Mouse (Mus musculus) frontal cortex, adult (tissue): ENCODE measurements around the gene Tmtc4.
A peak's percentile ranks its signal among the peaks of the same experiment; 100 is the strongest.

Source experiments
- ATAC-seq: cut with Nextera tagmentation; 2 replicates; pipeline ENCODE4 v1.9.2; 2017; ENCODE audit warnings: mild to moderate bottlenecking, moderate library complexity, mixed read lengths; ENCODE audit not compliant: low TSS enrichment

Tmtc4 gene

DNA sequence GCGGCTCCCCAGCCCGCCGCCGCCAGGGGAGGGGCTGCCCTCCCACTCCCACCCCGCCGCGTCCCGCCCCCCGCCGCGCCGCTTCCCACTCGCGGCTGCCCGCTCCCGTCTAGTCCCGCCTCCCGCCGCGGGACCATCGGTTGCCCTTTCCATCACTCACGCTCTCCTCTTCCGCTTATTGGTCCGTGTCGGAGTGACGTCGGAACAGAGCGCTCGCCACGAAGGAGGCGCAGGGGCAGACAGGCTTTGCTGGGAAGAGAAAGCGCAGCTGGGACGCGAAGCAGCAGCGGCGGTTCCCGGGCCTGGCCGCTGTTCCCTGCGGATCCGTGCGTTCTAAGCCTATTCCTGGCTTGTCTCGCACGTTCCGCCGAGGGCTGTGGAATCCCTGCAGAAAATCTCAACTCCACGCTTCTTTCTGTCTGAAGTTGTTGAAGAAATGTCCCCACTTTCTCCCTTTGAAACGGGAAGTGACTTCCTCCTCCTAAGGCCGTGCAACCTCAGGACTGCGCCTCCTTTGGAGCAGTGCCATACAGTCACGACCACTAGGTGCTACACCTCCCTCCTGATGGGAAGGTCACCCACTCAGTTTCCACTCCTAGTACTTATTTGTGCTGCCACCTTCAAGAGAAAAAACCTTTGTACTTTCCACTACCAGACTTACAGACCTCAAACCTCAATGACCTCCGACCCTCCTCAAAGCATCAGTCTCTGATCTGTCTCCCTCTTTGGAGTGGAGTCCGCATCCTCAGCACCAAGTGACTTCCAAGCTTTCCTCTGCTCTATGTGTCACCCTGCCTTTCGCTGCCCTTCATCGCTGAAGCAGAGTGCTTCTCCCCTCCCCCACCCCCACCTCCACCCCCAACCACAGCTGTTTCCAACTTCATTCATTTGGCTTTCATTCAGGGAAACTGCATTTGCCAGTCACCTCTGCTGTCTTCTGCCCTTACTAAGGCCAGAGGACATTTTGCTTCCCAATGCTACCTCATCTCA, at the start of gene Tmtc4:
Gene Tmtc4, minus strand, starts transcription at position 810 of the 990 bp plus-strand sequence.
- ATAC-seq = peak; percentile 98

DNA sequence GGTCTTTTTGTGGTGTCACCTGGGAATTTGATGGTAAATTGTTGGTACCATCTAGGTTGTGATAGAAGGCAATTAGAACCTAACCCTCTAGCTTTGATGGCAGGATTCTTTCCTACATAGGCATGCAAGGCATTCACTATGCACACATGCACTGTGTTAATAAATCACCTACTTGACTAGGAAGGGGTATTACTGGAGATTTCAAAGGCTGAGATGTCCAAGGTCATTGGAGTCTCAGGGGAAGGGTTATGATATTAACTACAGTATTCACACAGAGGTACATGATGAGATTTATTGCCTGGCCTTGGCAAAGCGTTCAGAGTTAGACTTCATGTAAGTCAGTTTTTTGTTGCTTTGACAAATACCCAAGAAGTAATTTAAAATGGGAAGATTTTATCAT, 48.6 kb upstream of the Tmtc4 start:
- ATAC-seq = no peak

DNA sequence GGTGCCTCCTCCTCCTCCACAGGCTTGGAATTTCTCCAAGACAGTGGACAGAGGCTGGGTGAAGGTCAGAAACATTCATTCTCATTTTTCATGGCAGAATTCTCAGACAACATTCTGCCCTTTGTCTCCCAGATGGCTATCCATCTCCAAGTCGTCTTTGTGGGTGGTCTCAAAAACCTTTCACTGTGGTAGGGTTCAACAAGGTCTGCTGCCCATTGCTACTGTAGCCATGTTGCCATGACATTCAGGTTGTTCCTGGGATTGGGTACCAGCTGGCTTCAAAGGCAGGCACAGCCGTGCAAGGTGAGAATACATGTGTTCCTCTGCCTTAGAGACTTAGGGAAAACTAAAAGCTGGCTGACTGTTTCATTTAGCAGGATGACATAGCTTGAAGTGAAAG, 44.0 kb upstream of the Tmtc4 start:
- no peak for ATAC-seq

DNA sequence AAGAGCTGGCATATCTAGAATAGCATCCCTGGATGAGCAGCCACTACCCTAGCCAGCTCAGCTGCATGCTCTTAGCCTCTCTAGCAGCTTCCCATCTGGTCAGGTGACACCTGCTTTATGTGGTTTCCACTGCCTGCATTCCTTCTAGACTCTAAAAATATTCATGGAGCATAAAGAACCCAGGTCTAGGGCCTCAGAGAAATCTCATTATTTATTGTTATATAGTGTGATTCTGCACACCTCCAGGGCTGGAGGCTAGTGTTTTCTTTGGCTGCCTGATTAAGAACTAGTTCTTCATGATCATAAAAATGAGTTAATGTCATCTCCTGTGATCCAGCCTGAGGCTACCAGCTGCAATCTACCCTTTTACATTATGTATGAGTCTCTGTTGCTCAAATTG, 39.1 kb upstream of the Tmtc4 start:
- ATAC-seq = no peak

DNA sequence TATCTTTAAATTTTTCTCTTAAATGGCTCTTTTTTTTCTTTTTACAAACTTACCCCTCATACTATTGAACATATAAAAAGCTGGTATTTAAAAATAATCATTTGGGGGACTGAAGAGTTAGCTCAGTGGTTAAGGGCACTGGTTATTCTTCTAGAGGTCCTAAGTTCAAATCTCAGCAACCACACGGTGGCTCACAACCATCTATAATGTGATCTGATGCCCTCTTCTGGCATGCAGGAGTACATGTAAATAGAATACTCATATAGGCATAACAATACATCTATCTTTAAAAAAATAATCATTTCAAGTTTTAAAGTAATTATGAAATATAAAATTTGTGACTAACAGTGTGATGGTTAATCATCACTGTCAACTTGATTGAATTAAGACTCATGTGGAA, 32.5 kb upstream of the Tmtc4 start:
- no peak for ATAC-seq

DNA sequence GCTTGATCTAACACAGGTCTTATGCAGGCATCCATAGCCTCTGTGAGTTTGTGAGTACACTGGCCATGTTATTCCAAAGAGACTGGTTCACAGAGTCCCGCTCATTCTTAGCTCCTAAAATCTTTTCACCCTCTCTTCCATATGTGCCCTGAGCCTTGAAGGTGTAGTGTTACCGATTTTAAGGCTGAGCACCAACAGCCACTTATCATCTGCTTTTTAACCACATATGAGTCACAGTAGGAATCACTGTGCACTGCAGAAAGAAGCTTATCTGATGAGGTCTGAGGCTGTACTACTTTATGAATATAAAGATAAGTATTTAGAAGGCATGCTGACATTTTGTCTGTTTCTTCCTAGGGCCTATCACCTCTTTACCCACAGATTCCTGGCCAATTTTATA, 31.9 kb upstream of the Tmtc4 start:
- ATAC-seq = no peak

DNA sequence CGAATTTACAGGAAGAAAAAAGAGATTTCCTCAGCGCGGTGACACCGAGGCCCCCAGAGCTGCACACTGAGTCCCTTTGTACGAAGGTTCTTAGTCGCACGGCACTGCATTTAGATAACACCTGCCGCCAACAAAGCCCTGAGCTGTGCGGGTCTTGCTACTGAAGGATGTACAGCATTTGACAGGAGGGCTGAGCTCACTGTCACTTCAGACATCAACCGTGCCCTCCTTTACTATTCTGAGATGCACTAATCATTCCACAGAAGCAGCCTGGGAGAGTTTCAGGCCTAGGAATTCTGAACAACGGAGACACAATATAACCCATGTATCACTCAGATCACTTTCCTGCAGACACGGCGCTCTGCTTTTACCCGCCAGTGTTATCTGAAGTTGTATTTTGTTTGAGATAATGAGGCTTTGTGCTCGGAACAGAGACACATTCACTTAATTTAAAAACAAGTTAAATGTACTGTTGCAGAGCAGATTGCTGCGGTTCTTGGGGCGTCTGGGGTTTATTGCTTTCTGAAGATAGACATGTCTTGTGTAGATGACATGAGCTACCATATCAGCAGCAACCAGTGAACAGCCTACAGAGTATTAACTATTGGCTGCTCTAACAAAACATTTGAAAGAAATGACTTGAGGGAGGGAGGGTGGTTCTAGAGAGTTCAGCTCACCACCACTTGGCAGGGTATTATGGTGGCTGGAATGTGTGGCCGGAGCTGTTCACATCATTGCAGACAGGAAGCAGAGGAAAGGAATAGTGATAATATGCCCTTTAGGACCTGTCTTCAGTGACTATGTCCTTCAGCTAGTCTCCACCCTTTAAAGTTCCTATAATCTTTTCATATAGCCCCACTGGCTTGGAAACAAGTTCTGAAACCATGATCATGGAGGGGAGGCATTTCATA, 25.5 kb upstream of the Tmtc4 start:
- no peak for ATAC-seq

DNA sequence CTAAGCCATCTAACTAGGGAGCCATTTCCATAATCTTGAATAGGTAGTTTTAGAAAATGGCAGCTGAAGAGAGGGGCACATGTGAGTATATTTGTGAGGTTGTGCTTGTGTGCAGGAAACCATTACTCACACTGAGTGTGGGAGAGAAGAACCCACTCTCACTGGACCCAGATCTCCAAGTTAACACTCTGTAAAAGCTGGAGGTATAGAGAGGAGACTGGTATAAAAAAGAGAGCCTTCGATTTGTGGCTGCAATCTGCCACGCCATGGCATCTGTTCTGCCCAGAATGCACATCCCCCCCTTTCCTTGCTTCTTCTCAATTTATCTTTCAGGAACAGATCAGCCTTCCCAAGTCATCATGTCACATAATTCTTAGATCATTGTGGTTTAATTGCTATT, 24.8 kb upstream of the Tmtc4 start:
- no peak for ATAC-seq

DNA sequence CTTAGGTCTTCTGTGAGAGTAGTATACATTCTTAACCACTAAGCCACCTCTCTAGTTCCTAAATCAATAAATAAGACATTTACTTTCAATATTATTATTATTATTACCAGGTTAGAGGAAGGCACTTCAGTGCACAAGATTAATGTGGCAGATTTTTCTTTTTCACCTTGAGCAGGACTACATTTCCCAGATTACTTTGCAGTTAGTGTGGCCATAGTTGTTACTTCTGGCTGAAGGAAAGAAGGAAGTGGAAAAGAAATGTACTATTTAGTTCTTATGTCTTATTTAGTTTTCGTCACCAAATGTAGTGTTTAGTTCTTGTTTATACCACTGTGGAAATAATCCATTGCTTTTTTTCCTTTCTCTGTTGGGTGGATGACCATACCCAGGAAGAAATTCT, 19.9 kb upstream of the Tmtc4 start:
- no peak for ATAC-seq

DNA sequence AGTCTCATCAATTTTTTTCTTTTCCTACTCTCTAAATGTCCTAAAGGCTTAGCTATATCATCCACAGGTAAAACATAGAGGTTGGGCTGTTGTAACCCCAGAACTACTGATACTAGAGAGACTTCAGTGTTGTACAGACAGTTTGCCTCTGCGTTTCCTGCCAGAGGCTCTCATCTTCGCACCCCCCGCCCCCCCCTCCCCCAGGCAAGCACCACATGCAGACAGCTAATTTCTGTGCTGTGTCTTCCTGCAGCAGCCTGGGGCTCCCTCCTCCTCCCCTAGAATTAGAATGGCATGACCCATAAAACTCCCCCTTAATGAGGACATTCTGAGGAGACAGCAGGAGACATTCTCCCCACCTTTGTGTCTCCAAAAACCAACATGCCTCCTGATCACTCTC, 17.6 kb upstream of the Tmtc4 start:
- no peak for ATAC-seq

DNA sequence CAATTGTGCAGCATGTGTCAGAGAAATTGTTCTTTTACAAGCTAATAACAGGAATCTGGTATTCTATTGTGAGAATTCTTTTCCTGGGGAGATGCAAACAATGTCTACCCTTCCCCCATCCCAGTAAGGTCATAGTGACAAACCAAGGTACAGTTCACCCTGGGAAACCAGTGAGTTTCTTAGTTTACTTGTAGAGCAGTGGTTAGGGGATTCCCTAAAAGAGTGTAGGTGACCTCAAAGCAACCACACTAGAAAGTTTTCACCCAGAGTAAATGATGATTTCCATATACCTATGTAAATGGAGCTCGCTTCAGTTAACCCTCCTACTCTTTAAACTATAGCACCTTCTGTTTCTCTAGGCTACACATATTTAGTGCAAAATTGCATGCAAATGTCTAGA, 13.6 kb upstream of the Tmtc4 start:
- ATAC-seq = no peak

DNA sequence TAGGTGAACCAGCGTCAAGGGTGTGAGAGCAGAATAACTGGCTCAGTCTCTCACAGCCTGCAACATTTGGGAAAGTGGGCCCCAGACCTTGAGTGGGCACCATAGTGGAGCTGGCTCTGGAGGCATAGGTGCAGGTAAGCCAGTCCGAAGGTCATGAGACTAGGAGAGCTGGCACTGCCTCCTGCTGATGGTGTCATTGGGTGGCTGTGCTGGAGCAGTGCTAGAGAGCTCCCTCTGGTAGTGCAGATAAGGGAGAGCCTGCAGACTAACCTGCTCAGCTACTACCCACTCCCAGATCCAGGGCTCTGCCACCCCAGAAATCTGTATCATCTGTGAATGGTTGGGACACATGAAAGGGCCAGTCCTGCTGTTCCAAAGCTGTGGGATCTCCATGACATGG, 10.1 kb upstream of the Tmtc4 start:
- ATAC-seq = no peak

DNA sequence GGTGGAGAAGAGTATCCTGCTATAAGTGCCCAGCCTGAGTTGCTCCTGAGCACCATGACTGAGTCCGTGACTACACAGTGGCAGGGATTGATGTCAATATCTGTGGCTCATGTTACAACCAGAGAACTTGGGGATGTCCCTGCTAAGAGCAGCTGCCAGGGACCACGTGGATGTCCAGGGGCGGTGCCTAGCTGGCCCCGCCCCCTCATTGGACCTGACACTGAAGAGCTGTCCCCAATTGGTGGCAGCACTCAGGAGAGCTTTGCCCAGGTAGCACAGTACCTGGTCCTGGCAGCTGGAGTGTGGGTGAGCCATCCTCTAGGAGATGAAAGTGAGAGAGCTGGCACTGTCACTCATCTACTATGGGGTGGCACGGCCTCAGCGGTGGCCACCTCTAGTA, 9.1 kb upstream of the Tmtc4 start:
- no peak for ATAC-seq

DNA sequence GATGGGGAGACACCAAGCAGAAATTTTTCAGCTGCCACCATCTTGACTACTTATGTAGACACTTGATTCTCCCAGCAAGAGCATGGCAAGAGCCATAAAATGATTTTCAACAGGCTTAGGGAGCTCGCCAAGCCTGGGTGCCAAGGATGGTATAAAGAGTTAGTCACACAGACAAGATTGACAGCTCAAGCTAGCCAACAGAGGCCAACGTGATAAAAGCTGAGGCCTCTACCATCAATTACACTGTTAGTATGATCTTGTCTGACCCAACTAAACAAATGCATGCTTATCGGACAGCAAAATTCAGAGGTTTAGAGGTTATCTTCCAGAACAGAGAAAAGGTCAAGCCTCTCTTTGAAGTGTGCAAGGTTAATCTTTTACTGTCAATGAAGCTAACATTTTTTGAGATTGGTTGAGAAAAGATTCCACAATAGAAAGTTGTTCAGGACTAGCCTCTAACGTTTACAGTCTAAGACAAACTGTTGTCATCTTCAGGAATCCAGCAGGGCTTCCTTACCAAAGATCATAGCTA, 6.8 kb upstream of the Tmtc4 start:
- ATAC-seq = no peak

DNA sequence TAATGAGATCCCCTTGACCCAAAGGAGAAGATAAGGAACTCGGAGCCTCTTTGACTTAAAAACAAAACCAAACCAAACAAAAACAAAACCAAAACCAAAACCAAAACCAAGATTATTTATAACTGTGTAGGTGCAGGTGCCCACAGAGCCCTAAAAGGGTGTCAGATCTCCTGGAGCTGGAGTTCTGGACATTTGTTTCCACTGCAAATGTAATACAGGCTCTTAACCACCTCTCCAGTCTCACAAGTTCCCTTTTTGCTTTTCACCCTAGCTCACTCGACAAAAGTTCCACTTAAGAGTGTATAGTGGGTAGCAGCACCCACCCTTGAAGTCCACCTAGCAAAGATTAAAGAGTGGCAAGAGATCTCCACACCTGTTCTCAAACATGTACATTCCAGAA, 2.6 kb upstream of the Tmtc4 start:
- ATAC-seq = no peak

DNA sequence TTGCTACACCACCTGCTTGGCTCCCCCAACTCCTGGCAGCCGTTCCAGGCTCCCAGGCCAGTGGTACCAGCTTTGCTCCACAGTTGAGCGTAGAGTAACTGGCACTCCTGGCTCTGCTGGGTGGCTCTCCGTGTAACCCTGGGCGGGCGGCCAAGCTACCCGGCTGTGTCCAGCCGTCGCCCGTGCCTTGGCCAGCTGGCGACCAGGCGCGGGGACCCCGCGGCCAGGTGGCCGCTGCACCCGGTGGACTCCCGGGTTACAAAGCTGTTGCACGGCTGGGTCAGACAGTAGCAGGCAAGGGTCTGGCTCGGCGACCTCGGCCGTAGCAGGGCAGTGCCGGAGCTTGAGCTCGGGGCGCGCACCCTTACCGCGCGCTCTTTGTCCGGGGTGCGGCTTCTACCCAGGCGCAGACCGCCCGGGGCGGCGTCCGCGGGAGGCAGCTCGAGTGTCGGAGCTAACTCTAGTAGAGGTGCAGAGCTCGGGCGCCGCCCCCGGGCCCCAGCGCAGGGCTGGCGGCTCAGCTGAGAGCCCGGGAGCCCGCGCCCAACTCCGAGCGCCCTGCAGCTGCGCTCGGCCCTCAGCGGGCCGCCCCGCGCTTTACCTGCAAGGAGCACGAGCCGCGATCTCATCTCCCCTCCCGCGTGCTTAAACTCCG, 1.1 kb downstream of the Tmtc4 start:
- peak; percentile 65 for ATAC-seq

DNA sequence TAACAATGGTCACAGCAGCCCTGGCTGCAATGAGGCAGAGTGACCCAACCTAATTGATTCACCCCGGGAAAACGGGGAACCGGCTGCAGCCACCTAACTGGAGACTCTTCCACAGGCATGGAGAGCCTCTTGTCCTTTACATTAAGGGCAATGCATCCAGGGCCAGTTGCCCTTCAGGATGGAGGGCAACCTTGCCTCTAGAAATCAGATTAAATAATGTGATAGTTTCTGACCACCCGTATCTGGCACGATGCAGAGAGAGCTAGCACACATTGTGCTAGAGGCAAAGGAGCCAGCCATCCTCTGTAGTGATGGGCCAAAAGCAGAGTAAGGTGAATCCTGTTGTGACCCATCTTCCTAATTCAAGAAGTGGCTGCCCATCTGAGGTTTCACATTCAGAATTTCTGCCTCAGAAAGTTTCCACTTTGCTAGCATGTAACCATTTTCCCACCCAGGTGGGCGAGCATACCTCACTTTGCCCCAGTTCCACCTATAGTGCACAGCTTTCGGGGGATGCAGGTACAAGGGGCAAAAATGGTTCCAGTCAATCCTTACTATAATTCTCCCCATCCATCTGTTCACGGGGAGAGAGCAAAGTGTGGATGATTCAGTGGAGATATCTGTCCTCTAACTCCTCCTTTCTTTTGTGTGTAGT, 1.9 kb downstream of the Tmtc4 start:
- ATAC-seq = no peak

DNA sequence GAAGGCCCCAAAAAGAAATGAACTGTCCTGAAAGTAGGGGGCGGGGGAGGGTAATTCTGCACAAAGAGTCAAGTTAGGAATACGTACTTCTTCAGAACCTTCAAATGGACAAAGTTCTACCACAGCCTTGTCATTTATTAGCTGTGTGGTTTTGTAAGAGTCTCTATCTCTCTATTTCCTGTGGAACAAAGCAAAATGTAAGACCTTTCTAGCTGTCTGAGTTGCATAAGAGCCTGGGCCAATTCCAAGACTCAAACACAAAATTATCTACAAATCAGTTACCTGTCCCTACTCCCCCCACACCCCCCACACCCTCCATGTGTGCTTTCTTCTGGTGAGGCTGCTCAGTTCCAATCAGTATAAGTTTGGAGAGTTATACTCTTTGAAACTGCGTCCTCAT, 5.0 kb downstream of the Tmtc4 start:
- ATAC-seq = no peak

DNA sequence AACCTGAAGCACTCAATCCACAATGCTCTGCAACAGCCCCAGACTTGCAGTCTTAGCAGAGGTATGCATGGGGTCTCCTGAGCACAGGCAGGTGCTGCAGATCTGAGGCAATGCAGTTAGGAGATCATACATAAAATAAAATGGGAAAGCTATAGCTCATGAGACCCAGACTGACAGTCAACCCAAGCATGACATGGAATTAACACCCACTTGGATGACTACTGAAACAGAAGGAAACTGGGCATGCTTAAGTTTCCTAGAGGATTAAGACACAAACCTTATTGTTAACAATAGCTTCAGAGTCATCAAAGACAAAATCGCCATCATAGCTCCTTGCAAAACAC, 6.1 kb downstream of the Tmtc4 start:
- ATAC-seq = no peak

DNA sequence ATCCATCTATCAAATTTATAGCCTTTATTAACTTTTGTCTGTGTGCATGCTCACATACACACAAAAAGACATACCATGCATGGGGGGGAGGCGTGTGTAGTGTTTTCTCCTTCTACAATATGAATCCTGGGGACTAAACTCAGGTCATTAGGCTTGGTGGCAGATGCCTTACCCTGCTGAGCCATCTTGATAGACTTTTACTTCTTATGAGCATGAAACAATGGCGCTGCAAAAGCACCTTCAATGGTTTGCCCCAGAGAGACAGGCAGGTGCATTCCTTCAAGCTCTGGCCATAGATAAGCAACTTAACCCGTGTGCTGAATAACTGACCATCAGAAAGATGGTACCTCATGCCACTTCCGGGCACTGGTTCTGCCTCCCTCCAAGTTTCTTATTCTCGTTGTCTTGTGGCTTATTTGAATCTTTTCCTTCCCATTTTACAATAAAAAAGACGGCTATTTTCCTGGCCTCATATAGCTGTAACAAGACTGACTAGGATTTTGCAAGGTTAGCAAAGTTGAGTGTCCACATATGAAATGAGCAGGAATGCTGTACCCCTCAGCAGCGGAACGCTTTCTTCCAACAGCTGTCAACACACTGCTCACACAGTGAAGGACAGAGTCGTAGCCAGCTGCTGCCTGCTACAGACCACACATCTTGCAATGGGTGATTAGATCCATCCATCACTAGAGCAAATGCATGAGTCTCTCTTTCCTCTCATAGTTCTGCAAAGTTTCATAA, 6.6 kb downstream of the Tmtc4 start:
- ATAC-seq = no peak
